Mouse (Mus musculus) frontal cortex, postnatal 14 days (tissue): ENCODE data around the gene Cybc1.

Source experiments
- DNase-seq, 2 experiments: peaks; one replicate each; pipeline ENCODE4 v3.0.0; 2022; ENCODE audit warnings: low spot score in 2 of 2

Cybc1 gene

GRCm38 (mm10) chr11:121216831-121217230 is 12.3 kb downstream of the Cybc1 start:
- no peak for DNase-seq

- DNase-seq = peak; percentile 87 to 91
These were observed 24.7 kb downstream of the Cybc1 start, which contains the start of the genes Hexdc and Ogfod3 for GRCm38 (mm10) chr11:121204161-121205006. Gene Hexdc (plus strand): TSS chr11:121204433. Gene Ogfod3 (minus strand): TSS chr11:121204711.

DNA sequence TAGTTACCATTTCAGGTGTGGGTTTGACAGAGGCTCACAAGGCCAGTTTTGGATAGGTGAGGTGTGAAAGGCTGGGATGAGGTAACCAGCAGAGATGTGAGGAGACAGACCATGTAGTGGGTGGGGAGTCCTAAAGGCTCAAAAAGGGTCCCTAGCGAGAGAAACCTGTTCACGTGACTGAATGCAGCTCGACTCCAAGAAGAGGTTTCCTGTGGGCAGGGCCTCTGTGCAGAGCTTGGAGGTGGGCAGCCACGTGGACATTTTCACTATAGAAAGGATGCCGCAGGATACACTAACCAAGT is 25.3 kb downstream of the Cybc1 start:
- DNase-seq = no peak

DNA sequence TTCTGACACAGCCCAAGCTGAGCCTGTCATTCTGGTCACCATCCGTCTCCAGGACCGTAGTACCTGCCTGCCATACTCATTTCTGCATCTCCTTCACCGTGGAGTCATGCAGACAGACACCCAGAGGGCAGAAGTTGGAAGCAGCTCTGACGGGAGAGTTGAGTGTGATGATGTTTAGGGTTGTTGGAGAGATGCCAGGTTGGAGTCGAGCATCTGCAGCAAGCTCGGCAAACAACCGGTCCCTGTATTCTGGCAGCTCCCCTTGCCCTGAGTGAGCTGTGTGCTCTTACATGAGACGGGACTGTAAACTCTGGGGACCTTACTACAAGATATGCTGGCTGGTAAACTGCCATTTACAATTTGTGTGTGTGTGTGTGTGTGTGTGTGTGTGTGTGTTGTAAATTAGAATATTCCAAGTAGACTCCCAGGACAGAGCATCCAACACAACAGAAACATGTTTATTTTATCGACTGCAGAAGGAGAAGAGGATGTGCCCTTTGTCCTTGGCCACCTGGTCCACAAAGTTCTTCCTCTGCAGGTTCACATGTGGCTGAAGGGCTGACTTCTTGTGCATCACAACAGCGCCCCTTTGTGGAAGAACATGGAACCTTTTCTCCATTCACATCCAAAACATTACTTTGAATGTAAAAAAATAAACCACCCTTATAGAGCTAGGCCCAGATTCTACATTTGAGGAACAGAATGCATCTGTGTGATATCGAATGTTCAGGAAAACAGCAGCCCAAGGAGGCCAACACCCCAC is 27.5 kb downstream of the Cybc1 start:
- no peak for DNase-seq

DNA sequence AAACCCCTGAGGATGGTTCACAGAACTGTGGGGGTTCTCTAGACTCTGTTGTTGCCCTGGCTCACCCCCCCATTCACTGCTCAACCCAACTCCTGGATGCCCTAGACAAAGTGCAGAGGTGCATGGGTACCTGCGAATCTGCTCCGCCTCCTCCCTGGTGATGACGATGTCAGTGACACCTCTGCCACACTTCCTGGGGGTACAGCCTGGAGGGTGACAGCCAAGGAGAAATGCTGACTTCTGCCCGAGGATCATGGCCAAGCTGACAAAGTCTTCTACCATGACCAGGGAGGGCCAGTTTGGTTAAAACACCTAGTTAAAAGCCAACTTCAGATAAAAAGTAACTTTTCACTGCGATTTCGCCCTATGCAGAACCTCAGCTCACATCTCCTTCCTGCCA is 28.3 kb downstream of the Cybc1 start:
- DNase-seq = no peak

- DNase-seq = no peak
These were observed 29.3 kb downstream of the Cybc1 start for GRCm38 (mm10) chr11:121199851-121200250.

DNA sequence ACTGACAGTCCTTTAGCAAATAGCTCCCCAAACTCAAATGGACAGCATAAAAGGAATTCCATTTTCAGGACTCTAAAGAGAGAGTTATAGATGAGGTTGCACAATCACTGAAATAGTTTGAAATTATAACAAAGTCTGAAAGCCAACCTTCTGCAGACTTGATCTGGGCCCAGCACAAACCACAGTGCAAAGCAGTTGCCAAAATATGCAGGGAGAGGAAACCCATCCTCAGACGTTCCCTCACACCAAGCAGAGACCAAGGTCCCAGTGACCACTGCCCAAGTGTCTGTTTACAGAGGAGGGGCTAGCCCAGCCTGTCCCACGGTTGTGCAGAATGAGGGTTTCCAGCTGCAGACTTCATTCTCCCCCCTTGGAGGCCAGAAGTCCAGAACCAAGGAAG is 30.5 kb downstream of the Cybc1 start:
- DNase-seq = no peak

DNA sequence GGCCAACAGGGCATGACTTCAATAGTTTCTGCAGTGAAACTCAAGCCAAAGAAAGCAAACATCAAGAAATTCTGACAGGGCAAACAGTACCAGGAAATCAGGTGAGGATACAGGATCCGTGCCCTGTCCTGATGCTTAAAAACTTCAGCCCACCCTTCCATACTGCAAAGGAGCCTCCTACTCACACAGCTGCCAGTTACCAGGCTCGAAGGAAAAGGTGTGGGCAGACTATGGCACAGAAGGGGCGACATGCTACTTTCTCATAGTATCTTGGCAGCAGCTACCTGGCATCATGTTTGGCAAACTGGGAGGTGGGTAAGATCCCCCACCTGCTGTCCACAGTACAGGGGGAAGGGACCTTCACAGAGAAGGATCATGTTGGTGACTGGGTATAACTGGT is 35.7 kb downstream of the Cybc1 start:
- DNase-seq = no peak

GRCm38 (mm10) chr11:121192742-121193141 is 36.4 kb downstream of the Cybc1 start:
- DNase-seq = no peak

DNA sequence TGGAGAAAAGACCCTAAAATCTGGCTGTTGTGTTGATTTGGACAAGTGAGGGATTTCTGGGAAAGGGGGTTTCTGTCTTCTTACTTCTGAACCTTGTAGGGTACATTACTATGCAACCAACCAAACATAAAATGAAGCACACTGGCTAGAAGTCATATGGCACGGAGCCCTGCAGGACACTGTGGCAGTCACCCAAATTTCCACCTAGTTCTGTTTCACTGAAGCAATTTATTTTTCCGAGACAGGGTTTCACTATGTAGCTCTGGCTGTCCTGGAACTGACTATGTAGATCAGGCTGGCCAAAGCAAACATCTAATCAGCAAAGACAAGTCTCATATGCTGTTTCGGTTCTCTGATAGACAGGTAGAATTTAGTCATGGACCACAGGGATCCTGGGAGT is 39.4 kb downstream of the Cybc1 start:
- no peak for DNase-seq

GRCm38 (mm10) chr11:121176285-121177270 is 52.5 kb downstream of the Cybc1 start:
- DNase-seq = no peak

- no peak for DNase-seq
These were observed 54.9 kb downstream of the Cybc1 start for GRCm38 (mm10) chr11:121174234-121174633.

GRCm38 (mm10) chr11:121173203-121173602 is 55.9 kb downstream of the Cybc1 start:
- DNase-seq = no peak
